Mouse (Mus musculus) right cerebral cortex, adult 18-20 months (tissue): ENCODE results near the gene Irak3.
A peak's percentile ranks its signal among the peaks of the same experiment; 100 is the strongest.
"Not testable (repeated sequence)": the region's sequence is repeated elsewhere in the genome, so short reads cannot be mapped to it uniquely, and the experiment has no call there.

ENCODE experiments used
- DNase-seq: peaks from one replicate; pipeline ENCODE4 v3.0.0; 2022; ENCODE audit warnings: mixed read lengths

Gene Irak3

GRCm38 (mm10) chr10:120201961-120202402 is at the start of gene Irak3:
TSS of gene Irak3 (minus strand) at chr10:120202130.
- peak; percentile 70 for DNase-seq

GRCm38 (mm10) chr10:120250911-120251683 is 49.2 kb upstream of the Irak3 start:
- no peak for DNase-seq

GRCm38 (mm10) chr10:120246994-120247750 is 45.2 kb upstream of the Irak3 start:
- peak; percentile 27 for DNase-seq

GRCm38 (mm10) chr10:120245681-120246080 is 43.8 kb upstream of the Irak3 start:
- DNase-seq = no peak

- no peak for DNase-seq
Observed at GRCm38 (mm10) chr10:120242421-120242820, 40.5 kb upstream of the Irak3 start.

- no peak for DNase-seq
Observed at GRCm38 (mm10) chr10:120239476-120239875, 37.5 kb upstream of the Irak3 start.

GRCm38 (mm10) chr10:120238241-120238640 is 36.3 kb upstream of the Irak3 start:
- no peak for DNase-seq

- DNase-seq = no peak
Observed at GRCm38 (mm10) chr10:120236855-120237254, 34.9 kb upstream of the Irak3 start.

GRCm38 (mm10) chr10:120233655-120234367 is 31.9 kb upstream of the Irak3 start:
- peak; percentile 35 for DNase-seq

- DNase-seq = peak; percentile 19
Observed at GRCm38 (mm10) chr10:120231718-120232117, 29.8 kb upstream of the Irak3 start.

- peak; percentile 89 for DNase-seq
Observed at GRCm38 (mm10) chr10:120226871-120227661, 25.1 kb upstream of the Irak3 start, which contains the start of gene Llph. TSS of gene Llph (plus strand) at chr10:120227070.

- no peak for DNase-seq
Observed at GRCm38 (mm10) chr10:120220776-120221175, 18.8 kb upstream of the Irak3 start.

- no peak for DNase-seq
Observed at GRCm38 (mm10) chr10:120219578-120220359, 17.8 kb upstream of the Irak3 start.

- no peak for DNase-seq
Observed at GRCm38 (mm10) chr10:120218996-120219395, 17.1 kb upstream of the Irak3 start.

- DNase-seq = not testable (repeated sequence)
Observed at GRCm38 (mm10) chr10:120217099-120217498, 15.2 kb upstream of the Irak3 start.

- DNase-seq = no peak
Observed at GRCm38 (mm10) chr10:120210096-120210495, 8.2 kb upstream of the Irak3 start.

- DNase-seq = no peak
Observed at GRCm38 (mm10) chr10:120209539-120209925, 7.6 kb upstream of the Irak3 start.

GRCm38 (mm10) chr10:120208575-120209538 is 6.9 kb upstream of the Irak3 start:
- peak; percentile 91 for DNase-seq

- no peak for DNase-seq
Observed at GRCm38 (mm10) chr10:120208015-120208414, 6.1 kb upstream of the Irak3 start.

GRCm38 (mm10) chr10:120204591-120205210 is 2.8 kb upstream of the Irak3 start:
- no peak for DNase-seq
